Comparison of ENCODE assay signal across 8 mouse cellular contexts in the genomic region with DNA sequence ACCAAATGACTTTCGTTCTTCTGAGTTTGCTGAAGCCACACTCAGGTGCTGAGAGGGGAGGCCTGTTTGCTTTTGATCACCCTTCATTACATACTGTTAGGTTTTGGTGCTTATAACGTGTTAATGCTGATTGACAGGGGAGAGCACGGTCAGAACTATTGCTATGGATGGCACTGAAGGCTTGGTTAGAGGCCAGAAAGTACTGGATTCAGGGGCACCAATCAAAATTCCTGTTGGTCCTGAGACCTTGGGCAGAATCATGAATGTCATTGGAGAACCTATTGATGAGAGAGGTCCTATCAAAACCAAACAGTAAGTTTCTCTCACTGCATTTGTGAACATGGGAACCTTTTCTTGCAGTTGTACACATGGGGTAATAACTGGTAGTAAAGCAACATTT. TPM values are rescaled to one million over a fixed set of nuclear protein-coding genes. Genes with fewer than 3 reads are reported as not detected.
DNase-seq lines count a peak whose midpoint lies in the region; ATAC-seq lines count a peak whose summit lies in the region.

No protein-coding gene starts in this region.

- peak; percentile 34 for DNase-seq in cerebellum, adult 9-11 months
- no peak for DNase-seq in cerebellum, postnatal 36 days
- peak; percentile 41 for DNase-seq in 416B (ENCODE audit: low read depth)
- no peak for DNase-seq in liver, embryonic 11.5 days (ENCODE audit: low spot score)
- no peak for DNase-seq in frontal cortex, postnatal 10 days (ENCODE audit: low spot score in 2 of 2)

- WGBS in liver, embryonic 11.5 days: 3% methylated on average over 3 of the region's 3 CpGs

- no peaks in the 10 kb centered on the region for H3K9me3 ChIP-seq in erythroblast, embryonic 14.5 days (ENCODE audit: control insufficient read depth, low read length)
- no peaks in the 10 kb centered on the region for H3K9me3 ChIP-seq in liver, embryonic 11.5 days (ENCODE audit: control insufficient read depth, low read length)

- no peaks in the 10 kb centered on the region for H3K27me3 ChIP-seq in erythroblast, embryonic 14.5 days (ENCODE audit: control insufficient read depth)
- no peaks in the 10 kb centered on the region for H3K27me3 ChIP-seq in liver, embryonic 11.5 days (replicated peaks; ENCODE audit: control insufficient read depth, insufficient read depth, low read length)

- H3K4me3 ChIP-seq in erythroblast, embryonic 14.5 days (replicated peaks): peak overlapping the region; percentile 100
- peak overlapping the region; percentile 99 for H3K4me3 ChIP-seq in liver, embryonic 11.5 days (ENCODE audit: low read depth, low read length)

- H3K27ac ChIP-seq in liver, embryonic 11.5 days (ENCODE audit: low read depth, low read length): peak overlapping the region; percentile 93

- H3K36me3 ChIP-seq in erythroblast, embryonic 14.5 days (ENCODE audit: control insufficient read depth): peaks cover 56% of the 10 kb centered on the region
- H3K36me3 ChIP-seq in liver, embryonic 11.5 days (ENCODE audit: control insufficient read depth, insufficient read depth, low read length): peaks cover 45% of the 10 kb centered on the region

- peak overlapping the region; percentile 97 for H3K9ac ChIP-seq in liver, embryonic 11.5 days (ENCODE audit: low read depth, low read length)

- peaks cover 54% of the 10 kb centered on the region for H3K4me1 ChIP-seq in erythroblast, embryonic 14.5 days (ENCODE audit: control insufficient read depth)
- peaks cover 27% of the 10 kb centered on the region for H3K4me1 ChIP-seq in liver, embryonic 11.5 days (replicated peaks; ENCODE audit: control insufficient read depth, insufficient read depth, low read length)

- no peak for ATAC-seq in liver, embryonic 11.5 days (replicated peaks; ENCODE audit: low FRiP score)
- no peak for ATAC-seq in monocyte, adult 5-6 weeks (replicated peaks; ENCODE audit: insufficient number of reproducible peaks, low FRiP score, low TSS enrichment, poor library complexity, severe bottlenecking)
- ATAC-seq in CD4-positive, CD25-positive, alpha-beta regulatory T cell, adult 4 months: no peak

- peak overlapping the region; percentile 84 for H3K4me2 ChIP-seq in liver, embryonic 11.5 days

RNA-seq across cellular contexts. Expression of a gene that starts 1.1 kb away (rescaled TPM):
- 152 and 224 TPM in 2 replicates for polyA plus RNA-seq in erythroblast, embryonic 14.5 days (2012)
- 2,564 and 2,777 TPM in 2 replicates for polyA plus RNA-seq in liver, embryonic 11.5 days (2014; fragmentation: Nextera tagmentation; extraction: Ambion mirVana)
- 601 to 762 TPM (median 711 TPM) in 3 replicates for total RNA-seq in monocyte, adult 5-6 weeks (2017)
- polyA plus RNA-seq in CD4-positive, CD25-positive, alpha-beta regulatory T cell, adult 4 months (2017; shearing (Covaris generic)): 100 to 1,000 TPM; 455 to 512 TPM

RNA-seq across cellular contexts. Expression of a gene that starts 7.2 kb away (rescaled TPM):
- 3.2 and 3.6 TPM in 2 replicates for polyA plus RNA-seq in erythroblast, embryonic 14.5 days (2012)
- polyA plus RNA-seq in liver, embryonic 11.5 days (2014; fragmentation: Nextera tagmentation; extraction: Ambion mirVana): 11.1 and 13.0 TPM in 2 replicates
- 36.8 to 80.0 TPM (median 45.1 TPM) in 3 replicates for total RNA-seq in monocyte, adult 5-6 weeks (2017)
- polyA plus RNA-seq in CD4-positive, CD25-positive, alpha-beta regulatory T cell, adult 4 months (2017; shearing (Covaris generic)): 10 to 100 TPM; 50.9 to 75.4 TPM

RNA-seq across cellular contexts. Expression of a gene that starts 25.4 kb away (rescaled TPM):
- polyA plus RNA-seq in erythroblast, embryonic 14.5 days (2012): 8.6 and 11.8 TPM in 2 replicates
- 527 and 567 TPM in 2 replicates for polyA plus RNA-seq in liver, embryonic 11.5 days (2014; fragmentation: Nextera tagmentation; extraction: Ambion mirVana)
- 122 to 160 TPM (median 144 TPM) in 3 replicates for total RNA-seq in monocyte, adult 5-6 weeks (2017)
- 100 to 1,000 TPM; 234 to 353 TPM for polyA plus RNA-seq in CD4-positive, CD25-positive, alpha-beta regulatory T cell, adult 4 months (2017; shearing (Covaris generic))

RNA-seq across cellular contexts. Expression of a gene that starts 48.8 kb away (rescaled TPM):
- polyA plus RNA-seq in erythroblast, embryonic 14.5 days (2012): 10.5 and 11.0 TPM in 2 replicates
- polyA plus RNA-seq in liver, embryonic 11.5 days (2014; fragmentation: Nextera tagmentation; extraction: Ambion mirVana): 1,053 and 1,054 TPM in 2 replicates
- 950 to 1,122 TPM (median 1,063 TPM) in 3 replicates for total RNA-seq in monocyte, adult 5-6 weeks (2017)
- polyA plus RNA-seq in CD4-positive, CD25-positive, alpha-beta regulatory T cell, adult 4 months (2017; shearing (Covaris generic)): 100 to 1,000 TPM; 957 to 1,000 TPM

Comparison
In these comparisons a context has a peak if more than half of its experiments do, and no peak if none do; other contexts are left out.
1. DNase-seq: peak in cerebellum, adult 9-11 months (single experiment) and 416B (single experiment); none in cerebellum, postnatal 36 days (0 of 2), liver, embryonic 11.5 days (single experiment) and frontal cortex, postnatal 10 days (0 of 2).
2. RNA of a gene that starts 25.4 kb away (polyA plus RNA-seq): 527 to 567 TPM in liver, embryonic 11.5 days and 234 to 353 TPM in CD4-positive, CD25-positive, alpha-beta regulatory T cell, adult 4 months; 8.6 to 11.8 TPM in erythroblast, embryonic 14.5 days; every median in the first group is over 10 times any median in the second.